Mouse (Mus musculus): Measurements from ENCODE around the gene Sergef.

Gene Sergef

GRCm38 (mm10) chr7:46616429-46617005 lies 23.1 kb downstream of the Sergef start:
- DNase-seq (ENCODE audit: low spot score in 2 of 2), result no peak

GRCm38 (mm10) chr7:46615256-46615977 lies 24.2 kb downstream of the Sergef start:
- DNase-seq (ENCODE audit: low spot score in 2 of 2), result no peak

GRCm38 (mm10) chr7:46614263-46614662 lies 25.3 kb downstream of the Sergef start:
- DNase-seq (ENCODE audit: low spot score in 2 of 2), result no peak

GRCm38 (mm10) chr7:46613091-46613490 lies 26.5 kb downstream of the Sergef start:
- DNase-seq (ENCODE audit: low spot score in 2 of 2), result no peak

GRCm38 (mm10) chr7:46612421-46612937 lies 27.1 kb downstream of the Sergef start:
- no peak for DNase-seq (ENCODE audit: low spot score in 2 of 2)

- no peak for DNase-seq (ENCODE audit: low spot score in 2 of 2)
These were observed 27.6 kb downstream of the Sergef start for GRCm38 (mm10) chr7:46611970-46612369.

- no peak for DNase-seq (ENCODE audit: low spot score in 2 of 2)
These were observed 30.3 kb downstream of the Sergef start for GRCm38 (mm10) chr7:46609317-46609716.

- peak; percentile 81 to 83 for DNase-seq (ENCODE audit: low spot score in 2 of 2)
These were observed 32.1 kb downstream of the Sergef start for GRCm38 (mm10) chr7:46607428-46608055.

- no peak for DNase-seq (ENCODE audit: low spot score in 2 of 2)
These were observed 32.6 kb downstream of the Sergef start for GRCm38 (mm10) chr7:46607031-46607426.

- peak; percentile 77 to 82 for DNase-seq (ENCODE audit: low spot score in 2 of 2)
These were observed 33.1 kb downstream of the Sergef start for GRCm38 (mm10) chr7:46606391-46607030.

- DNase-seq (ENCODE audit: low spot score in 2 of 2), result no peak
These were observed 36.6 kb downstream of the Sergef start for GRCm38 (mm10) chr7:46603051-46603450.

GRCm38 (mm10) chr7:46602079-46602478 lies 37.5 kb downstream of the Sergef start:
- peak; percentile 73 to 75 for DNase-seq (ENCODE audit: low spot score in 2 of 2)

GRCm38 (mm10) chr7:46601097-46601496 lies 38.5 kb downstream of the Sergef start:
- DNase-seq (ENCODE audit: low spot score in 2 of 2), result peak; percentile 51 to 57

GRCm38 (mm10) chr7:46597006-46597405 lies 42.6 kb downstream of the Sergef start:
- no peak for DNase-seq (ENCODE audit: low spot score in 2 of 2)

GRCm38 (mm10) chr7:46591546-46591945 lies 48.1 kb downstream of the Sergef start:
- DNase-seq (ENCODE audit: low spot score in 2 of 2), result no peak

GRCm38 (mm10) chr7:46589181-46589580 lies 50.4 kb downstream of the Sergef start:
- DNase-seq (ENCODE audit: low spot score in 2 of 2), result no peak

GRCm38 (mm10) chr7:46588005-46588404 lies 51.6 kb downstream of the Sergef start:
- no peak for DNase-seq (ENCODE audit: low spot score in 2 of 2)

GRCm38 (mm10) chr7:46587466-46587865 lies 52.1 kb downstream of the Sergef start:
- DNase-seq (ENCODE audit: low spot score in 2 of 2), result peak in 1 of 2 experiments; percentile 46

GRCm38 (mm10) chr7:46586621-46587216 lies 52.9 kb downstream of the Sergef start:
- no peak for DNase-seq (ENCODE audit: low spot score in 2 of 2)

GRCm38 (mm10) chr7:46582750-46583149 lies 56.9 kb downstream of the Sergef start:
- DNase-seq (ENCODE audit: low spot score in 2 of 2), result no peak

- no peak for DNase-seq (ENCODE audit: low spot score in 2 of 2)
These were observed 58.2 kb downstream of the Sergef start for GRCm38 (mm10) chr7:46581358-46581930.
